Mouse (Mus musculus): Measurements from ENCODE around the gene Tmem229b. TPM values are rescaled to one million over a fixed set of nuclear protein-coding genes. Genes with fewer than 3 reads are reported as not detected.

The Tmem229b gene
- polyA plus RNA-seq, 1 experiment from 2014 or later: 50.6 TPM

GRCm38 (mm10) chr12:79002978-79003377, 4.4 kb downstream of the Tmem229b start:
- Histone ChIP-seq H3K4me3 (no peak overlapping the region), H3K36me3 (no peaks in the 10 kb centered on the region), H3K4me2 (no peak overlapping the region), H3K27me3 (no peaks in the 10 kb centered on the region), H3K27ac (replicated peaks) (no peak overlapping the region), H3K4me1 (replicated peaks) (peaks cover 25% of the 10 kb centered on the region), H3K9ac (no peak overlapping the region), H3K9me3 (no peaks in the 10 kb centered on the region)
- 97% methylated on average over 3 of the region's 3 CpGs for WGBS
- ATAC-seq (ENCODE audit: low read depth): no peak

- Histone ChIP-seq H3K9me3 (no peaks in the 10 kb centered on the region), H3K27ac (replicated peaks) (no peak overlapping the region), H3K9ac (no peak overlapping the region), H3K4me1 (replicated peaks) (peaks cover 19% of the 10 kb centered on the region), H3K27me3 (no peaks in the 10 kb centered on the region), H3K36me3 (no peaks in the 10 kb centered on the region), H3K4me2 (no peak overlapping the region), H3K4me3 (no peak overlapping the region)
- no peak for ATAC-seq (ENCODE audit: low read depth)
- 95% methylated on average over 5 of the region's 5 CpGs for WGBS
Measured at GRCm38 (mm10) chr12:79002406-79002805, 5.0 kb downstream of the Tmem229b start.

GRCm38 (mm10) chr12:78996711-78997110, 10.7 kb downstream of the Tmem229b start:
- Histone ChIP-seq H3K4me2 (no peak overlapping the region), H3K36me3 (no peaks in the 10 kb centered on the region), H3K9ac (no peak overlapping the region), H3K4me3 (no peak overlapping the region), H3K27me3 (no peaks in the 10 kb centered on the region), H3K27ac (replicated peaks) (no peak overlapping the region), H3K9me3 (no peaks in the 10 kb centered on the region), H3K4me1 (replicated peaks) (no peaks in the 10 kb centered on the region)
- ATAC-seq (ENCODE audit: low read depth): no peak
- WGBS: 13% methylated on average over 7 of the region's 7 CpGs

GRCm38 (mm10) chr12:78996271-78996670, 11.2 kb downstream of the Tmem229b start:
- Histone ChIP-seq H3K9ac (no peak overlapping the region), H3K27me3 (no peaks in the 10 kb centered on the region), H3K4me1 (replicated peaks) (no peaks in the 10 kb centered on the region), H3K36me3 (no peaks in the 10 kb centered on the region), H3K4me2 (no peak overlapping the region), H3K4me3 (no peak overlapping the region), H3K27ac (replicated peaks) (no peak overlapping the region), H3K9me3 (no peaks in the 10 kb centered on the region)
- 71% methylated on average over 4 of the region's 4 CpGs for WGBS
- no peak for ATAC-seq (ENCODE audit: low read depth)

GRCm38 (mm10) chr12:78987581-78988081, 19.8 kb downstream of the Tmem229b start:
- H3K27ac ChIP-seq (replicated peaks): peak overlapping the region; percentile 67
- H3K4me2 ChIP-seq: no peak overlapping the region
- H3K9ac ChIP-seq: no peak overlapping the region
- no peaks in the 10 kb centered on the region for H3K36me3 ChIP-seq
- no peaks in the 10 kb centered on the region for H3K9me3 ChIP-seq
- ATAC-seq (ENCODE audit: low read depth): peak; percentile 85
- 30% methylated on average over 9 of the region's 9 CpGs for WGBS
- no peaks in the 10 kb centered on the region for H3K27me3 ChIP-seq
- peaks cover 30% of the 10 kb centered on the region for H3K4me1 ChIP-seq (replicated peaks)
- H3K4me3 ChIP-seq: no peak overlapping the region

- Histone ChIP-seq H3K27ac (replicated peaks) (peak overlapping the region; percentile 49; the same call in 1 of the 2 replicates), H3K36me3 (peaks cover 10% of the 10 kb centered on the region; the same call in 1 of the 2 replicates), H3K27me3 (no peaks in the 10 kb centered on the region), H3K9me3 (no peaks in the 10 kb centered on the region), H3K4me3 (no peak overlapping the region), H3K4me1 (replicated peaks) (peaks cover 30% of the 10 kb centered on the region), H3K9ac (no peak overlapping the region), H3K4me2 (no peak overlapping the region)
- WGBS: 52% methylated on average over 3 of the region's 3 CpGs
- ATAC-seq (ENCODE audit: low read depth): peak; percentile 52; the same call in 1 of the 2 replicates
Measured at GRCm38 (mm10) chr12:78984035-78984432, 23.4 kb downstream of the Tmem229b start.

- H3K27ac ChIP-seq (replicated peaks): peak overlapping the region; percentile 49; the same call in 1 of the 2 replicates
- peaks cover 10% of the 10 kb centered on the region; the same call in 1 of the 2 replicates for H3K36me3 ChIP-seq
- no peak overlapping the region for H3K9ac ChIP-seq
- H3K4me2 ChIP-seq: no peak overlapping the region
- 78% methylated on average over 9 of the region's 9 CpGs for WGBS
- no peak overlapping the region for H3K4me3 ChIP-seq
- peaks cover 29% of the 10 kb centered on the region for H3K4me1 ChIP-seq (replicated peaks)
- no peak for ATAC-seq (ENCODE audit: low read depth)
- no peaks in the 10 kb centered on the region for H3K27me3 ChIP-seq
- H3K9me3 ChIP-seq: no peaks in the 10 kb centered on the region
Measured at GRCm38 (mm10) chr12:78983296-78984034, 24.0 kb downstream of the Tmem229b start.

- 73% methylated on average over 9 of the region's 9 CpGs for WGBS
Measured at GRCm38 (mm10) chr12:78981938-78982825, 25.2 kb downstream of the Tmem229b start.

GRCm38 (mm10) chr12:78981131-78981530, 26.3 kb downstream of the Tmem229b start:
- Histone ChIP-seq H3K4me1 (replicated peaks) (peaks cover 17% of the 10 kb centered on the region), H3K27me3 (no peaks in the 10 kb centered on the region), H3K36me3 (peaks cover 16% of the 10 kb centered on the region; the same call in 1 of the 2 replicates), H3K27ac (replicated peaks) (no peak overlapping the region), H3K4me3 (no peak overlapping the region), H3K9me3 (no peaks in the 10 kb centered on the region), H3K4me2 (no peak overlapping the region), H3K9ac (no peak overlapping the region)
- WGBS: 93% methylated on average over 2 of the region's 2 CpGs
- ATAC-seq (ENCODE audit: low read depth): no peak

More at GRCm38 (mm10) chr12:78981938-78982825, 25.2 kb downstream of the Tmem229b start:
- no peak overlapping the region for H3K27ac ChIP-seq (replicated peaks)
- H3K36me3 ChIP-seq: peaks cover 10% of the 10 kb centered on the region; the same call in 1 of the 2 replicates
- peaks cover 17% of the 10 kb centered on the region for H3K4me1 ChIP-seq (replicated peaks)
- H3K9me3 ChIP-seq: no peaks in the 10 kb centered on the region
- no peak overlapping the region for H3K4me2 ChIP-seq
- no peak for ATAC-seq (ENCODE audit: low read depth)
- no peak overlapping the region for H3K4me3 ChIP-seq
- no peak overlapping the region for H3K9ac ChIP-seq
- no peaks in the 10 kb centered on the region for H3K27me3 ChIP-seq

- Histone ChIP-seq H3K4me3 (no peak overlapping the region), H3K9ac (no peak overlapping the region), H3K27me3 (no peaks in the 10 kb centered on the region), H3K9me3 (no peaks in the 10 kb centered on the region), H3K4me2 (no peak overlapping the region), H3K27ac (replicated peaks) (no peak overlapping the region), H3K4me1 (replicated peaks) (peaks cover 17% of the 10 kb centered on the region), H3K36me3 (peaks cover 16% of the 10 kb centered on the region; the same call in 1 of the 2 replicates)
- WGBS: 83% methylated on average over 5 of the region's 5 CpGs
- ATAC-seq (ENCODE audit: low read depth): no peak
Measured at GRCm38 (mm10) chr12:78980683-78981091, 26.7 kb downstream of the Tmem229b start.

- no peak overlapping the region for H3K27ac ChIP-seq (replicated peaks)
- 85% methylated on average over 4 of the region's 4 CpGs for WGBS
Measured at GRCm38 (mm10) chr12:78977552-78977951, 29.9 kb downstream of the Tmem229b start.

GRCm38 (mm10) chr12:78977078-78977477, 30.3 kb downstream of the Tmem229b start:
- Histone ChIP-seq H3K4me3 (no peak overlapping the region), H3K9ac (no peak overlapping the region), H3K27ac (replicated peaks) (no peak overlapping the region), H3K27me3 (no peaks in the 10 kb centered on the region), H3K4me2 (no peak overlapping the region), H3K9me3 (no peaks in the 10 kb centered on the region), H3K36me3 (peaks cover 40% of the 10 kb centered on the region), H3K4me1 (replicated peaks) (no peaks in the 10 kb centered on the region)
- ATAC-seq (ENCODE audit: low read depth): no peak
- 74% methylated on average over 4 of the region's 4 CpGs for WGBS

More at GRCm38 (mm10) chr12:78977552-78977951, 29.9 kb downstream of the Tmem229b start:
- no peaks in the 10 kb centered on the region for H3K4me1 ChIP-seq (replicated peaks)
- no peak overlapping the region for H3K9ac ChIP-seq
- H3K9me3 ChIP-seq: no peaks in the 10 kb centered on the region
- H3K36me3 ChIP-seq: peaks cover 36% of the 10 kb centered on the region
- H3K4me2 ChIP-seq: no peak overlapping the region
- no peak for ATAC-seq (ENCODE audit: low read depth)
- no peak overlapping the region for H3K4me3 ChIP-seq
- H3K27me3 ChIP-seq: no peaks in the 10 kb centered on the region

Measured in neural tube, embryonic 13.5 days (tissue).